Mouse (Mus musculus): ENCODE measurements around the gene Ankle1. TPM values are rescaled to one million over a fixed set of nuclear protein-coding genes. Genes with fewer than 3 reads are reported as not detected.
A peak's percentile ranks its signal among the peaks of the same experiment; 100 is the strongest.

The Ankle1 gene
- total and polyA plus RNA-seq, 3 experiments = 18.5 to 21.2 TPM; not detected in 1

- no peak overlapping the region for H3K4me3 ChIP-seq (ENCODE audit: control insufficient read depth in 1 of 2, insufficient read depth in 1 of 2, low read depth in 2 of 2, low read length in 2 of 2)
- no peak overlapping the region for H3K9ac ChIP-seq (ENCODE audit: control insufficient read depth, low read depth, low read length, poor library complexity, severe bottlenecking)
- no peak for DNase-seq (ENCODE audit: low read depth, low spot score)
- H3K79me2 ChIP-seq (ENCODE audit: control insufficient read depth, insufficient read depth, low read length, poor library complexity) = peaks cover 4% of the 10 kb centered on the region; the same call in 1 of the 2 replicates
- H3K27me3 ChIP-seq (ENCODE audit: control insufficient read depth in 1 of 2, insufficient read depth in 2 of 2, low read length in 2 of 2) = no peaks in the 10 kb centered on the region
- peaks cover 0 to 10% of the 10 kb centered on the region in 2 experiments; a peak in 2 of 4 replicates for H3K36me3 ChIP-seq (ENCODE audit: control insufficient read depth in 1 of 2, insufficient read depth in 2 of 2, low read length in 2 of 2)
- H3K4me1 ChIP-seq (ENCODE audit: control insufficient read depth in 1 of 2, insufficient read depth in 2 of 2, low read length in 2 of 2) = peaks cover 0 to 14% of the 10 kb centered on the region in 2 experiments
- no peak overlapping the region for H3K27ac ChIP-seq (ENCODE audit: control insufficient read depth, low read depth, low read length)
- no peak for TF ChIP-seq EP300 (IDR thresholded peaks at IDR 0.05; ENCODE audit: low read depth in 1 of 2, low read length in 2 of 2)
- TF ChIP-seq TBP (IDR thresholded peaks at IDR 0.05; ENCODE audit: low read depth, low read length) = 0 out of 2 replicates have a peak, but pooled peaks have one; percentile 11
- no peaks in the 10 kb centered on the region for H3K9me3 ChIP-seq (replicated peaks; ENCODE audit: insufficient read depth, low read length)
Observed at GRCm38 (mm10) chr8:71392391-71392790, 13.4 kb upstream of the Ankle1 start.

GRCm38 (mm10) chr8:71392871-71393270 lies 12.9 kb upstream of the Ankle1 start:
- H3K27me3 ChIP-seq (ENCODE audit: control insufficient read depth in 1 of 2, insufficient read depth in 2 of 2, low read length in 2 of 2) = no peaks in the 10 kb centered on the region
- peaks cover 4% of the 10 kb centered on the region; the same call in 1 of the 2 replicates for H3K79me2 ChIP-seq (ENCODE audit: control insufficient read depth, insufficient read depth, low read length, poor library complexity)
- H3K4me1 ChIP-seq (ENCODE audit: control insufficient read depth in 1 of 2, insufficient read depth in 2 of 2, low read length in 2 of 2) = peaks cover 0 to 11% of the 10 kb centered on the region in 2 experiments
- peak overlapping the region; percentile 23; the same call in 1 of the 2 replicates for H3K9ac ChIP-seq (ENCODE audit: control insufficient read depth, low read depth, low read length, poor library complexity, severe bottlenecking)
- peak overlapping the region; percentile 45 to 47 for H3K4me3 ChIP-seq (ENCODE audit: control insufficient read depth in 1 of 2, insufficient read depth in 1 of 2, low read depth in 2 of 2, low read length in 2 of 2)
- no peak for TF ChIP-seq ZC3H11A (IDR thresholded peaks at IDR 0.05; ENCODE audit: low read depth, low read length)
- TF ChIP-seq ZMIZ1 (IDR thresholded peaks at IDR 0.05; ENCODE audit: low read depth, low read length) = no peak
- 0 out of 2 replicates have a peak, but pooled peaks have one; percentile 45 for TF ChIP-seq SIN3A (IDR thresholded peaks at IDR 0.05; ENCODE audit: low read length)
- 0 out of 2 replicates have a peak, but pooled peaks have one; percentile 17 for TF ChIP-seq HCFC1 (IDR thresholded peaks at IDR 0.05; ENCODE audit: low read depth, low read length)
- DNase-seq (ENCODE audit: low read depth, low spot score) = peak; percentile 86
- no peak overlapping the region for H3K27ac ChIP-seq (ENCODE audit: control insufficient read depth, low read depth, low read length)
- no peaks in the 10 kb centered on the region for H3K9me3 ChIP-seq (replicated peaks; ENCODE audit: insufficient read depth, low read length)
- H3K36me3 ChIP-seq (ENCODE audit: control insufficient read depth in 1 of 2, insufficient read depth in 2 of 2, low read length in 2 of 2) = peaks cover 0 to 10% of the 10 kb centered on the region in 2 experiments; a peak in 2 of 4 replicates

- no peak overlapping the region for H3K4me3 ChIP-seq (ENCODE audit: control insufficient read depth in 1 of 2, insufficient read depth in 1 of 2, low read depth in 2 of 2, low read length in 2 of 2)
- peaks cover 0 to 7% of the 10 kb centered on the region in 2 experiments; a peak in 2 of 4 replicates for H3K4me1 ChIP-seq (ENCODE audit: control insufficient read depth in 1 of 2, insufficient read depth in 2 of 2, low read length in 2 of 2)
- no peak for DNase-seq (ENCODE audit: low read depth, low spot score)
- H3K36me3 ChIP-seq (ENCODE audit: control insufficient read depth in 1 of 2, insufficient read depth in 2 of 2, low read length in 2 of 2) = peaks cover 0 to 8% of the 10 kb centered on the region in 2 experiments; a peak in 2 of 4 replicates
- H3K9me3 ChIP-seq (replicated peaks; ENCODE audit: insufficient read depth, low read length) = no peaks in the 10 kb centered on the region
- TF ChIP-seq MEF2A (IDR thresholded peaks at IDR 0.05; ENCODE audit: extremely low read depth, insufficient replicate concordance, low read depth, low read length, poor library complexity, severe bottlenecking) (no peak), CHD2 (IDR thresholded peaks at IDR 0.05; ENCODE audit: low read length) (no peak), ZKSCAN1 (IDR thresholded peaks at IDR 0.05; ENCODE audit: low read depth, low read length) (no peak), USF1 (IDR thresholded peaks at IDR 0.05; ENCODE audit: low read depth, low read length) (no peak), POLR2A (IDR thresholded peaks at IDR 0.05; ENCODE audit: control insufficient read depth in 1 of 2, insufficient read depth in 1 of 2, low read depth in 1 of 2, low read length in 2 of 2, poor library complexity in 1 of 2) (no peak), MYC (IDR thresholded peaks at IDR 0.05; ENCODE audit: low read depth, low read length) (no peak), ETS1 (IDR thresholded peaks at IDR 0.05; ENCODE audit: low read depth, low read length) (no peak), SMC3 (IDR thresholded peaks at IDR 0.05; ENCODE audit: low read depth, low read length) (no peak), EP300 (IDR thresholded peaks at IDR 0.05; ENCODE audit: low read depth in 1 of 2, low read length in 2 of 2) (no peak), E2F4 (IDR thresholded peaks at IDR 0.05; ENCODE audit: borderline replicate concordance, low read depth, low read length) (no peak), MAZ (IDR thresholded peaks at IDR 0.05; ENCODE audit: low read depth, low read length) (no peak)
- peaks cover 4% of the 10 kb centered on the region; the same call in 1 of the 2 replicates for H3K79me2 ChIP-seq (ENCODE audit: control insufficient read depth, insufficient read depth, low read length, poor library complexity)
- H3K9ac ChIP-seq (ENCODE audit: control insufficient read depth, low read depth, low read length, poor library complexity, severe bottlenecking) = no peak overlapping the region
- no peaks in the 10 kb centered on the region for H3K27me3 ChIP-seq (ENCODE audit: control insufficient read depth in 1 of 2, insufficient read depth in 2 of 2, low read length in 2 of 2)
- no peak overlapping the region for H3K27ac ChIP-seq (ENCODE audit: control insufficient read depth, low read depth, low read length)
Observed at GRCm38 (mm10) chr8:71394481-71394880, 11.3 kb upstream of the Ankle1 start.
